Mouse (Mus musculus) liver, adult 2 months (tissue): Measurements from ENCODE around the gene Psma7.

Source experiments
- CTCF ChIP-seq: fragments of 200-500 bp; IDR thresholded peaks from 2 replicates; pipeline ENCODE4 v1.5.1; 2011; ENCODE audit warnings: low read depth, low read length, control low read depth
- POLR2A ChIP-seq: fragments of 200-500 bp; IDR thresholded peaks from 2 replicates; pipeline ENCODE4 v1.6.1; 2011; ENCODE audit warnings: low read length, control low read depth; ENCODE audit not compliant: insufficient read depth; ENCODE audit errors: extremely low read depth

GRCm38 (mm10) chr2:180042858-180043515 is 754 bp upstream of the Psma7 start:
- no peak for TF ChIP-seq CTCF
- no peak for TF ChIP-seq POLR2A
